Mouse (Mus musculus) megakaryocyte, embryonic 14.5 days (primary cell): ENCODE results near the gene Cabcoco1.

ENCODE experiments used
- FLI1 ChIP-seq: IDR thresholded peaks from 2 replicates; pipeline ENCODE4 v1.6.1; 2012; ENCODE audit warnings: low read length, inconsistent platforms, mixed read lengths
- GATA1 ChIP-seq: IDR thresholded peaks from 3 replicates; pipeline ENCODE4 v1.6.1; 2012; ENCODE audit warnings: mixed read lengths, low read length, inconsistent platforms, borderline replicate concordance

- TF ChIP-seq GATA1 (no peak), FLI1 (no peak)
These were observed 97.2 kb downstream of the Cabcoco1 start for GRCm38 (mm10) chr10:68444361-68445114.
